ENCODE assay signal across 10 mouse cellular contexts in genomic region chr10:61781461-61782128, GRCm38 (mm10). TPM values are rescaled to one million over a fixed set of nuclear protein-coding genes. Genes with fewer than 3 reads are reported as not detected.
DNase-seq lines count a peak whose midpoint lies in the region; ATAC-seq lines count a peak whose summit lies in the region.
"Had no signal": no experiment of that assay in that cellular context is flagged by ENCODE, and none has a peak within 500 bp of the region (broad histone marks: within the 10 kb centered on the region; RNA-seq: fewer than 3 reads in every experiment).

No protein-coding gene starts in this region.

- H3K4me1 ChIP-seq in forebrain, embryonic 16.5 days (replicated peaks; ENCODE audit: control insufficient read depth, insufficient read depth, low read length), result peaks cover 12% of the 10 kb centered on the region
- H3K4me1 ChIP-seq in midbrain, embryonic 10.5 days, result peaks cover 32% of the 10 kb centered on the region

- 26% methylated on average over 8 of the region's 9 CpGs for WGBS in forebrain, embryonic 16.5 days
- WGBS in midbrain, embryonic 10.5 days, result 24% methylated on average over 9 of the region's 9 CpGs

- H3K9me3 ChIP-seq in forebrain, embryonic 16.5 days (ENCODE audit: control insufficient read depth, low read length), result no peaks in the 10 kb centered on the region
- H3K9me3 ChIP-seq in midbrain, embryonic 10.5 days (replicated peaks), result no peaks in the 10 kb centered on the region

- H3K27me3 ChIP-seq in forebrain, embryonic 16.5 days (replicated peaks; ENCODE audit: control insufficient read depth, insufficient read depth, low read length), result no peaks in the 10 kb centered on the region
- no peaks in the 10 kb centered on the region for H3K27me3 ChIP-seq in midbrain, embryonic 10.5 days (ENCODE audit: low read depth, poor library complexity, severe bottlenecking)

- H3K27ac ChIP-seq in forebrain, embryonic 16.5 days (ENCODE audit: low read length), result no peak overlapping the region
- peak overlapping the region; percentile 100 for H3K27ac ChIP-seq in midbrain, embryonic 10.5 days (replicated peaks)

- H3K9ac ChIP-seq in forebrain, embryonic 16.5 days (replicated peaks; ENCODE audit: low read depth, low read length), result no peak overlapping the region

- no peak for ATAC-seq in forebrain, embryonic 16.5 days
- ATAC-seq in megakaryocyte-erythroid progenitor cell, adult 5-6 weeks (replicated peaks; ENCODE audit: low FRiP score, low TSS enrichment, poor library complexity, severe bottlenecking), result no peak

- peak; percentile 31 for DNase-seq in cerebellum, adult 9-10 months
- no peak for DNase-seq in cerebellum, postnatal 36 days
- DNase-seq in ES-CJ7 (ENCODE audit: low read depth, low spot score), result peak; percentile 58
- no peak for DNase-seq in midbrain, embryonic 10.5 days (ENCODE audit: low spot score)
- no peak for DNase-seq in c-Kit-positive CD71-positive TER-119-positive erythroid progenitor cells, embryonic 14.5 days (ENCODE audit: low spot score)
- DNase-seq in layer of hippocampus, postnatal 25 days (ENCODE audit: extremely low spot score in 1 of 2, low spot score in 1 of 2), result no peak
- DNase-seq: adrenal gland, adult 8-10 months; spleen, adult 18-20 months had no signal

- H3K36me3 ChIP-seq in forebrain, embryonic 16.5 days (ENCODE audit: control insufficient read depth, insufficient read depth), result peaks cover 2% of the 10 kb centered on the region; the same call in 1 of the 2 replicates
- peaks cover 37% of the 10 kb centered on the region for H3K36me3 ChIP-seq in midbrain, embryonic 10.5 days

- H3K4me3 ChIP-seq in forebrain, embryonic 16.5 days (replicated peaks; ENCODE audit: low read length), result peak overlapping the region; percentile 89
- peak overlapping the region; percentile 98 for H3K4me3 ChIP-seq in midbrain, embryonic 10.5 days

- H3K4me2 ChIP-seq in forebrain, embryonic 16.5 days (ENCODE audit: low read length), result peak overlapping the region; percentile 56

RNA-seq across cellular contexts. Expression of gene H2afy2, which starts 2.4 kb away (rescaled TPM):
- polyA plus RNA-seq in forebrain, embryonic 16.5 days (2015; fragmentation: Nextera tagmentation; extraction: Ambion mirVana), result 301 and 306 TPM in 2 replicates
- 309 and 330 TPM in 2 replicates for polyA plus RNA-seq in midbrain, embryonic 10.5 days (2016; fragmentation: Nextera tagmentation; extraction: Ambion mirVana)
- total RNA-seq in megakaryocyte-erythroid progenitor cell, adult 5-6 weeks (2014; fragmentation: Nextera tagmentation), result not detected in 2 replicates
- total RNA-seq in megakaryocyte-erythroid progenitor cell, adult 5-6 weeks (2017), result not detected in 2 replicates
- total RNA-seq in layer of hippocampus, postnatal 25 days (2021), result 10 to 100 TPM; 15.6 to 17.2 TPM

Comparison
In these comparisons a context has a peak if more than half of its experiments do, and no peak if none do; other contexts are left out.
1. DNase-seq: peak in cerebellum, adult 9-10 months (single experiment) and ES-CJ7 (single experiment); none in cerebellum, postnatal 36 days (0 of 2), midbrain, embryonic 10.5 days (single experiment), c-Kit-positive CD71-positive TER-119-positive erythroid progenitor cells, embryonic 14.5 days (single experiment) and layer of hippocampus, postnatal 25 days (0 of 2).
2. RNA of gene H2afy2, which starts 2.4 kb away (total RNA-seq): 15.6 to 17.2 TPM in layer of hippocampus, postnatal 25 days; not detected in megakaryocyte-erythroid progenitor cell, adult 5-6 weeks; every median in the first group is over 10 times any median in the second.